In genomic region chr15:103214149-103214548, GRCm38 (mm10) we compare ENCODE assay signal across 9 mouse cellular contexts. TPM values are rescaled to one million over a fixed set of nuclear protein-coding genes. Genes with fewer than 3 reads are reported as not detected.
A peak's percentile ranks its signal among the peaks of the same experiment; 100 is the strongest.
DNase-seq lines count a peak whose midpoint lies in the region; ATAC-seq and TF ChIP-seq lines count a peak whose summit lies in the region.
"Had no signal": no experiment of that assay in that cellular context is flagged by ENCODE, and none has a peak within 500 bp of the region (broad histone marks: within the 10 kb centered on the region; RNA-seq: fewer than 3 reads in every experiment).

No protein-coding gene starts in this region.

- H3K9me3 ChIP-seq in heart, embryonic 11.5 days (replicated peaks; ENCODE audit: control insufficient read depth, low read length), result no peaks in the 10 kb centered on the region
- no peaks in the 10 kb centered on the region for H3K9me3 ChIP-seq in hindbrain, embryonic 10.5 days
- no peaks in the 10 kb centered on the region for H3K9me3 ChIP-seq in midbrain, embryonic 14.5 days (ENCODE audit: control insufficient read depth, low read length)
- H3K9me3 ChIP-seq: G1E had no signal

- no peak for TF ChIP-seq POLR2A in brain, embryonic 14.5 days (IDR thresholded peaks at IDR 0.05; ENCODE audit: borderline replicate concordance, extremely low read depth, insufficient read depth, insufficient read length, poor library complexity, severe bottlenecking)

- peaks cover 24% of the 10 kb centered on the region for H3K4me1 ChIP-seq in heart, embryonic 11.5 days (ENCODE audit: control insufficient read depth, insufficient read depth, low read length)
- peaks cover 40% of the 10 kb centered on the region for H3K4me1 ChIP-seq in hindbrain, embryonic 10.5 days (replicated peaks)
- H3K4me1 ChIP-seq in midbrain, embryonic 14.5 days (ENCODE audit: control insufficient read depth, insufficient read depth, low read length), result peaks cover 29% of the 10 kb centered on the region

- H3K4me3 ChIP-seq in heart, embryonic 11.5 days (ENCODE audit: low read depth, low read length), result peak overlapping the region; percentile 27
- H3K4me3 ChIP-seq in hindbrain, embryonic 10.5 days, result peak overlapping the region; percentile 50
- H3K4me3 ChIP-seq in midbrain, embryonic 14.5 days (replicated peaks; ENCODE audit: low read depth, low read length), result peak overlapping the region; percentile 20

- no peak for DNase-seq in heart, postnatal 36 days
- peak; percentile 71 for DNase-seq in brain, embryonic 14.5 days (ENCODE audit: low read depth)
- DNase-seq in hindbrain, embryonic 10.5 days (ENCODE audit: low spot score), result peak; percentile 5
- DNase-seq in midbrain, embryonic 14.5 days, result peak; percentile 56
- no peak for DNase-seq in testis, postnatal 10 days (ENCODE audit: low spot score)
- no peak for DNase-seq in lung, postnatal 14 days

- 39% methylated on average over 2 of the region's 2 CpGs for WGBS in heart, embryonic 11.5 days (ENCODE audit: insufficient replicate concordance)
- 37% methylated on average over 2 of the region's 2 CpGs for WGBS in hindbrain, embryonic 10.5 days
- 13% methylated on average over 2 of the region's 2 CpGs for WGBS in midbrain, embryonic 14.5 days

- peak overlapping the region; percentile 77 for H3K27ac ChIP-seq in heart, embryonic 11.5 days (ENCODE audit: low read depth, low read length)
- peak overlapping the region; percentile 89 for H3K27ac ChIP-seq in hindbrain, embryonic 10.5 days
- H3K27ac ChIP-seq in midbrain, embryonic 14.5 days (replicated peaks; ENCODE audit: low read depth, low read length), result peak overlapping the region; percentile 66

- no peaks in the 10 kb centered on the region for H3K27me3 ChIP-seq in heart, embryonic 11.5 days (ENCODE audit: control insufficient read depth, insufficient read depth, low read length)
- no peaks in the 10 kb centered on the region for H3K27me3 ChIP-seq in hindbrain, embryonic 10.5 days (ENCODE audit: insufficient read depth, poor library complexity, severe bottlenecking)
- no peaks in the 10 kb centered on the region for H3K27me3 ChIP-seq in midbrain, embryonic 14.5 days (ENCODE audit: control insufficient read depth, insufficient read depth, low read length)

- peak overlapping the region; percentile 54 for H3K4me2 ChIP-seq in heart, embryonic 11.5 days
- H3K4me2 ChIP-seq in midbrain, embryonic 14.5 days (ENCODE audit: low read length), result peak overlapping the region; percentile 55

- H3K36me3 ChIP-seq in heart, embryonic 11.5 days (ENCODE audit: control insufficient read depth, insufficient read depth, low read length), result peaks cover 31% of the 10 kb centered on the region
- peaks cover 44% of the 10 kb centered on the region for H3K36me3 ChIP-seq in hindbrain, embryonic 10.5 days
- peaks cover 34% of the 10 kb centered on the region for H3K36me3 ChIP-seq in midbrain, embryonic 14.5 days (ENCODE audit: control insufficient read depth, insufficient read depth, low read length)

- ATAC-seq in heart, embryonic 11.5 days (replicated peaks; ENCODE audit: insufficient number of reproducible peaks, low FRiP score, low TSS enrichment), result no peak
- no peak for ATAC-seq in midbrain, embryonic 14.5 days (ENCODE audit: low FRiP score, low TSS enrichment)
- no peak for ATAC-seq in monocyte, adult 5-6 weeks (replicated peaks; ENCODE audit: insufficient number of reproducible peaks, low FRiP score, low TSS enrichment, poor library complexity, severe bottlenecking)

- TF ChIP-seq CTCF in brain, embryonic 14.5 days (IDR thresholded peaks at IDR 0.05; ENCODE audit: borderline replicate concordance, extremely low read depth, insufficient read depth, insufficient read length), result no peak

- intact Hi-C loops in heart, postnatal 36 days (cut with DNase I), result loop anchor here (2.0 kb wide), 1 partner anchor 25 kb away; the partner anchor contains the start of gene Cbx5

- no peak overlapping the region for H3K9ac ChIP-seq in heart, embryonic 11.5 days (ENCODE audit: low read depth, low read length)
- no peak overlapping the region for H3K9ac ChIP-seq in midbrain, embryonic 14.5 days (replicated peaks; ENCODE audit: low read length)

RNA-seq across cellular contexts. Expression of gene Cbx5, which starts 25.5 kb away (rescaled TPM):
- 139 and 146 TPM in 2 replicates for polyA plus RNA-seq in heart, embryonic 11.5 days (2014; fragmentation: Nextera tagmentation; extraction: Ambion mirVana)
- 10 to 100 TPM; 54.2 to 58.7 TPM for total RNA-seq in heart, postnatal 36 days (2021)
- 101 and 118 TPM in 2 replicates for polyA plus RNA-seq in brain, embryonic 14.5 days (2012; rRNA removed)
- 157 and 186 TPM in 2 replicates for polyA plus RNA-seq in hindbrain, embryonic 10.5 days (2016; fragmentation: Nextera tagmentation; extraction: Ambion mirVana)
- 159 and 177 TPM in 2 replicates for polyA plus RNA-seq in midbrain, embryonic 14.5 days (2014; fragmentation: Nextera tagmentation; extraction: Ambion mirVana)
- 13.2 to 43.8 TPM (median 33.9 TPM) in 3 replicates for total RNA-seq in monocyte, adult 5-6 weeks (2017)

RNA-seq across cellular contexts. Expression of gene Hnrnpa1, which starts 26.1 kb away (rescaled TPM):
- polyA plus RNA-seq in heart, embryonic 11.5 days (2014; fragmentation: Nextera tagmentation; extraction: Ambion mirVana), result 572 and 590 TPM in 2 replicates
- total RNA-seq in heart, postnatal 36 days (2021), result 100 to 1,000 TPM; 140 to 154 TPM
- 976 and 1,085 TPM in 2 replicates for polyA plus RNA-seq in brain, embryonic 14.5 days (2012; rRNA removed)
- 1,344 and 1,669 TPM in 2 replicates for polyA plus RNA-seq in hindbrain, embryonic 10.5 days (2016; fragmentation: Nextera tagmentation; extraction: Ambion mirVana)
- polyA plus RNA-seq in midbrain, embryonic 14.5 days (2014; fragmentation: Nextera tagmentation; extraction: Ambion mirVana), result 764 and 768 TPM in 2 replicates
- 482 to 520 TPM (median 483 TPM) in 3 replicates for total RNA-seq in monocyte, adult 5-6 weeks (2017)

RNA-seq across cellular contexts. Expression of gene Nfe2, which starts 44.1 kb away (rescaled TPM):
- polyA plus RNA-seq in heart, embryonic 11.5 days (2014; fragmentation: Nextera tagmentation; extraction: Ambion mirVana), result 21.9 and 24.2 TPM in 2 replicates
- total RNA-seq in heart, postnatal 36 days (2021), result under 1 TPM; 0.67 to 0.73 TPM
- 0.53 and 1.2 TPM in 2 replicates for polyA plus RNA-seq in brain, embryonic 14.5 days (2012; rRNA removed)
- 7.3 and 8.5 TPM in 2 replicates for polyA plus RNA-seq in hindbrain, embryonic 10.5 days (2016; fragmentation: Nextera tagmentation; extraction: Ambion mirVana)
- 0.49 and 0.62 TPM in 2 replicates for polyA plus RNA-seq in midbrain, embryonic 14.5 days (2014; fragmentation: Nextera tagmentation; extraction: Ambion mirVana)
- 85.2 to 136 TPM (median 112 TPM) in 3 replicates for total RNA-seq in monocyte, adult 5-6 weeks (2017)

RNA-seq across cellular contexts. Expression of gene Smug1, which starts 47.3 kb away (rescaled TPM):
- polyA plus RNA-seq in heart, embryonic 11.5 days (2014; fragmentation: Nextera tagmentation; extraction: Ambion mirVana), result 14.7 and 17.7 TPM in 2 replicates
- 10 to 100 TPM; 13.2 to 15.7 TPM for total RNA-seq in heart, postnatal 36 days (2021)
- polyA plus RNA-seq in brain, embryonic 14.5 days (2012; rRNA removed), result 30.5 and 31.6 TPM in 2 replicates
- 24.3 TPM in 2 replicates for polyA plus RNA-seq in hindbrain, embryonic 10.5 days (2016; fragmentation: Nextera tagmentation; extraction: Ambion mirVana)
- polyA plus RNA-seq in midbrain, embryonic 14.5 days (2014; fragmentation: Nextera tagmentation; extraction: Ambion mirVana), result 22.7 and 25.0 TPM in 2 replicates
- 3.2 to 7.1 TPM (median 5.3 TPM) in 3 replicates for total RNA-seq in monocyte, adult 5-6 weeks (2017)

RNA-seq across cellular contexts. Expression of gene Copz1, which starts 58.4 kb away (rescaled TPM):
- 217 and 221 TPM in 2 replicates for polyA plus RNA-seq in heart, embryonic 11.5 days (2014; fragmentation: Nextera tagmentation; extraction: Ambion mirVana)
- total RNA-seq in heart, postnatal 36 days (2021), result 10 to 100 TPM; 56.6 to 56.9 TPM
- 165 and 192 TPM in 2 replicates for polyA plus RNA-seq in brain, embryonic 14.5 days (2012; rRNA removed)
- polyA plus RNA-seq in hindbrain, embryonic 10.5 days (2016; fragmentation: Nextera tagmentation; extraction: Ambion mirVana), result 288 and 299 TPM in 2 replicates
- 197 and 231 TPM in 2 replicates for polyA plus RNA-seq in midbrain, embryonic 14.5 days (2014; fragmentation: Nextera tagmentation; extraction: Ambion mirVana)
- total RNA-seq in monocyte, adult 5-6 weeks (2017), result 47.5 to 52.5 TPM (median 50.3 TPM) in 3 replicates

Comparison
In these comparisons a context has a peak if more than half of its experiments do, and no peak if none do; other contexts are left out.
1. DNase-seq: peak in brain, embryonic 14.5 days (single experiment), hindbrain, embryonic 10.5 days (single experiment) and midbrain, embryonic 14.5 days (single experiment); none in heart, postnatal 36 days (0 of 2), testis, postnatal 10 days (single experiment) and lung, postnatal 14 days (single experiment).
2. Peak in every context shown above with its lines, with median percentiles within 50 percentile points of each other: H3K27ac ChIP-seq and H3K4me3 ChIP-seq.